Mouse (Mus musculus): Measurements from ENCODE around the gene Gm11114.

Gm11114 gene

GRCm38 (mm10) chr9:85312473-85312872 lies at the start of gene Gm11114:
Gene Gm11114, plus strand, starts transcription at chr9:85312773.
- DNase-seq = no peak

DNA sequence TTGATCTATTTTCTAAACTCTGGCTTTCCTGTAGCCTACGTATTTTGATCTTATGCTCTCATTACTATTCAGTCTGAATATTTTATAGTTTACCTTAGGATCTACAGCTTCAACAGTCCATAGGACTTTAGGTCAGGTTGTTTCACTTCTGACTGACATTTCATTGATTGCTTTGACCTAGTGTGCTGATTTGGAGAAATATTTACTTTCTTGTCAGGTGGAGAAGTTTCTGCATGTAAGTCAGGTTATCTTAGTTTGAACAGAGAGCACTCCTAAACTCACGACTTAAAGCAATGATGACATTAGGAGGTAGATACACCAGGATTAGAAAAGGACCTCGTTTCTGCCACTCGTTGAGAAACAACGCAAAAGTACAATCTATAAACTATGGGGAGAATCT lies 45.7 kb upstream of the Gm11114 start:
- no peak for DNase-seq

GRCm38 (mm10) chr9:85274114-85274513 lies 38.5 kb upstream of the Gm11114 start:
- no peak for DNase-seq

GRCm38 (mm10) chr9:85302849-85303248 lies 9.7 kb upstream of the Gm11114 start:
- no peak for DNase-seq

DNA sequence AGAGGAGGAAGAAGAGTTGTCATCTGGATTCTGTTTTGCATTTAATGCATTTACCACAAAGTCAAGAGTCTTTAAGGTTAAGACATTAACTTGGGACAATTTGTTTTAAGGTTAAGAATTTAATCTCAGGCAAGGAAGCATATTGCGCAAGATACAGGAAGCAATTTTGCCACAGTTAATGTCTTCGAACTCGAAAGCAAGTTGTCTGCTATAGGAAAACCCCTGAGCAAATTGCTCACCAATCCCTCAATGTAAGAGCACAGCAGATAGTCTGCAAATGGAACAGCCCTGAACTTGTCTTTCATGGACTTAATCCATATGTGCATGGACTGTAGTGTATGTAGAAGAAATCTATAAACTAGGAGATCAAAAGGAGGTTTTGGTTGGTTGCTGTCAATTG lies 9.2 kb upstream of the Gm11114 start:
- no peak for DNase-seq

DNA sequence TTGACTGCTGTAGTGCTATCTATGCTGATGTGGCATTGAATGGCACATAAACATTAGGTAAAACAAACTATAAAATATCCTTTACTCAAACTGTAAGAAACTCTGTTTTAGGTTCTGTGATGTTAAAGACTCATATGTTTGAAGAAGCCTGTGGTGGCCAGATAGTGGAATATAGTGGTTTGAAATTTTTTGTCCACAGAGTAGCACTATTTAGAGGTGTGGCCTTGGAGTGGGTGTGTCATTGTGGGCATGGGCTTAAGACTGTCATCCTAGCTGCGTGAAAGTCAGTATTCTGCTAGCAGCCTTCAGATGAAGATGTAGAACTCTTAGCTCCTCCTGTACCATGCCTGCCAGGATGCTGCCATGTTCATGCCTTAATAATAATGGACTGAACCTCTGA lies 3.5 kb downstream of the Gm11114 start:
- DNase-seq = no peak

- no peak for DNase-seq
These were observed 7.8 kb downstream of the Gm11114 start for GRCm38 (mm10) chr9:85320167-85320951.

- no peak for DNase-seq
These were observed 11.7 kb downstream of the Gm11114 start for GRCm38 (mm10) chr9:85324158-85324875.

- no peak for DNase-seq
These were observed 12.8 kb downstream of the Gm11114 start for GRCm38 (mm10) chr9:85325201-85325868.

GRCm38 (mm10) chr9:85326292-85327241 lies 14.0 kb downstream of the Gm11114 start:
- DNase-seq = no peak

GRCm38 (mm10) chr9:85327242-85328211 lies 15.0 kb downstream of the Gm11114 start, which contains the start of gene Tent5a:
Gene Tent5a, minus strand, starts transcription at chr9:85327348.
- DNase-seq = peak; percentile 8

DNA sequence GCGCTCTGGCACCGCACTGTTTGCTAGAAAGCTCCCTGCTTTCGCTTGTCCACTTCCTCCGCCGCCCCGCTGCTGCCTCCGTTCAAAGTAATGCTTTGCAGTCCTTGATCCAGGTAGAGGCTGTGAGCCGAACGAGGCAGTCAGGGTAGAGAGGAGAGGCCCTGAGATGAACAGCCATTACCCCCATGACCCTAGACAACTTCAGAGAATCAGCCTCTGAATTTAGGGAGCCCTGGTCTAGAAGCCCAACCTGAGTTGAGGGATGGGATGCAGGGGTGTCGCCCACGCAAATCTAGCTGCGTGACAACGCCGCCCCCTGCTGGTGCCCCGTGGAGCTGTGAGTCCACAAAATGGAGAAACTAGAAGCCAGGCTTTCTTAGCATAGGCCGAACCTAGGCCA lies 15.7 kb downstream of the Gm11114 start:
- peak; percentile 13 for DNase-seq

DNA sequence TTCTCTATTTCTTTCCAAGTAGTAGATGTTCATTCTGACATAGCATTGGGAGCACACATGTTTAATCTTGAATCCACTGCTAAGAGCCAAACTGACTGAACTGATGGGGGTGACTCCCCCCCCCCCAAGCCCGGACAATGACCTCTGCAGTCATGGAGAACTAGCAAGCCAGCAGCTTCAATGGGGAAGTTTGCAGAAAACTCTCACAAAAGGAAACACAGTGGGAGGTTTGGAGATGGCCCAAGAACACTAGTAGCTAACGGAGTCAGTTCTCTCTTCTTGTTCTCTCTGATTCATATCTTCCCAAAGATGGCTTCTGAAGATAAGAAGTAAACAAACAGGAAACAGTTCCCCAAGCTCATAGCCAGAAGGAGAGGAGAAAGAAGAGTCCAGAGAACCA lies 18.9 kb downstream of the Gm11114 start:
- no peak for DNase-seq

GRCm38 (mm10) chr9:85336046-85336445 lies 23.5 kb downstream of the Gm11114 start:
- no peak for DNase-seq

DNA sequence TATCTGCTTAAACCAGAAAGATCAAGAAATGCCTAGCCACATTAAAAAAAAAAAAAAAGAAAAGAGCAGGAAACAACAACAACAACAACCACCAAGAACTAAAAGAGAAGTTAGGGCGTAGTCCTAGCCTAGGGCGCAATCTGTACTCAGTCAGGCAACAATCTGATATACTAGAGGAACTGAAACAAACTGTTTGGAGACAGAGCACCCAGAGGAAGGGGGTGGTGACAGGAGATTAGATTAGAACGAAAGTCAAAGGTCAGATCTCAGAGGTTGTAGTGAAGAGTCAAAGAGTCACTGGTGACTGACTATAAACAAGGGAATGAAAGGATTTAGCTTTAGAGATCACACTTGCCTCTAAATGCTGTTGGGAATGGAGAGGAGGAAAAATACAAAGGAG lies 27.7 kb downstream of the Gm11114 start:
- no peak for DNase-seq

DNA sequence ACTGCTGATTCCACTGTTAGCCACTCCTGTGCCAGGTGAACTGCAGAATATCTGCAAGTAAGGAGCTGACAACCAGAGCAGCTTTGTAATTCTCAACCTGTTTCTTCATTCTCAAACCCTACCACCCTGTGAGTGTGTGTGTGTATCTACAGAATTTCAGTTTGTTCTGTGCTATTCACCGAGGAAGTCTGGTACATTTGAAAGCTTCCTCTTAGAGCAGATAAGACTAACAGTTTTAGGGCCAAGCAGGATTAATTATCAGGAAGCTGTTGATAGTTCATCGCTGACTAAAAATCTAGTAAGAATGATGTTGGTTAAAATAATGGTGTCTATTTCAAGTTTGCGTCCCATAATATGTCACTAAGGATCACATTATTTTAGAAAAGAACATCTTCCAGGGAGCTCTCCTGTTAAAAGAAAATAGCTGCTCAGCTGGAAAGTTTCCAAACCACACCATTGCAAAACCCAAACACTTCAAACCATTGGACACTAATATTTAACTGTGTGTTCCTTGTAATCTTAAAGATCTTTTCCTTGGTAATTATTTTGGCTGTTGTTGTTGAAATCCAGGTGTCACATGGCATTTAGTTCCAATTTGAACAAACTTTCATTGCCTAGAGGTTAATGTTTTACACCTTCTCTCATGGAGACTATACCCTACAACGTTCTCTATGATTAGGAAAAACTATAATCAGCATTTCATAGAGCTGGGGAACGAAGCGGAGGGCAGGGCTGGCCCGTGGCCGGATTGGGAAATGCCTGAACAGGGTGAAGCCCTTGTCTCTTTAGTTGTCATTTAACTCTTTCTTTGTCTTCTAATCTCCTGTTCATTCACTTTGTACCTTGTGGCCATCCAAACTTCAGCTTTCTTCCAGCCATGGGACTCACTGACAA lies 30.6 kb downstream of the Gm11114 start:
- no peak for DNase-seq

DNA sequence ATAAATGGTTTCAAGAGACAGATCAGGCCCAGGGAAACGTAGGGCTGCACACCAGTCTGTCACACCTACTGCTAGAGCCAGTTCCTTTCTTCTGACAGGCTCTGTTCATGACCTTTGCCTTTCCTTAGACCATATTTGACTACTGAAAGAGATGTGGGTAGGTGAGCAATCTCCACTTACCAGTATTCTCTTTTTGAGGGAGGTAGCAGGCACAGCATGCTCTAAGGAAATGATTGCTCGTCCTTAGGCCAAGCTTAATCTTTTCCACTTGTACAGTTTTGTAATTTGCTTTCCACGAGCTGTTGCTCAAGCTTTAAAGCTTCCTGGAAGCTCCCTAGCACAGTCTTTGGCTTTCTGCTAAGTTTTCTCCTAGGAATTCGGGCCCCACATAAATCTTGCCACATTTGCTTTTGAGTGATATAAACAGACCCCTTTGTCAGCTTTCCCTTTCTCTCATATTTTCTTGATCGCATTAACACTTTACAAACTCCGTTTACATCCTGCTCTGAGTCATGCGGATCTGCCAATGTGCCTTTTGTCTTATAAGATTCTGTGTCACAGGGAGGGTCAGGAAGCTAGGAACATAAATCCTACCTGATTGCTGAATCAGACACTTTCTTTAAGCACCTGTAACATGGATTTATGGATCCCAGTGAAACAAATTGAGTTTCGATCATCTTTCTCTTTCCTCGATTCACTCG lies 35.4 kb downstream of the Gm11114 start:
- no peak for DNase-seq

- no peak for DNase-seq
These were observed 43.0 kb downstream of the Gm11114 start for GRCm38 (mm10) chr9:85355559-85355958.

DNA sequence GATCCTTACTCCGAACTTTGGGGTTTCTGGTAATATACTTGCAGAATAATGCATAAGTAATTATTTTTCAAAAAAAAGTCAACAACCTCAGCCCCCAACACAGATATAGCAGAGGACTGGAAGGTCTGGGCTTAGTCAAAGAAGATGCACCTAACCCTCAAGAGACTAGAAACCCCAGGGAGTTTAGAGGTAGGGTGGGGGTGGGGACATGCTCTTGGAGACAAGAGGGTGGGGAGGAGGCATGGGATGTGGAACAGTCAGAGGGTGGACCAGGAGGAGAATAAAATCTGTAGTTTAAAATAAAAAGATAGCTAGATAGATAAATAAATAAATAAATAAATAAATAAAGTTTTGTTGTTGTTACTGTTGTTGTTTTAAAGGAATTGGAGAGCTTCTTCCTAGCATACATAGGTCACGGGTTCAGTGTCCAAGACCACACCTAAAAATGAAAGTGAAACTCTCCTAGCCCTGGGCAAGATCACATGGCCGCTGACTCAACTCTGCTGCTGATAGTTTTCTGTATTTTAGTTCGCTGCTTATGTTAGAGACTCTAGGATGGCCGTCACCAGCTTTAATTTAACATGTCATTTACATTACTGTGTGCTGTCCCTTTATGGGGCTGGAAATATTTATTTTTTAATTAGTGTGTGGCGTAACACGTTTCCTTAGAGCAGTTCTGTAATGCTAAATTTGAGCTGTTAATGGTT lies 44.7 kb downstream of the Gm11114 start:
- DNase-seq = no peak

Data from cerebellum, adult 9-10 months (tissue).